Mouse (Mus musculus): ENCODE results near the gene Dpp7.

DNA sequence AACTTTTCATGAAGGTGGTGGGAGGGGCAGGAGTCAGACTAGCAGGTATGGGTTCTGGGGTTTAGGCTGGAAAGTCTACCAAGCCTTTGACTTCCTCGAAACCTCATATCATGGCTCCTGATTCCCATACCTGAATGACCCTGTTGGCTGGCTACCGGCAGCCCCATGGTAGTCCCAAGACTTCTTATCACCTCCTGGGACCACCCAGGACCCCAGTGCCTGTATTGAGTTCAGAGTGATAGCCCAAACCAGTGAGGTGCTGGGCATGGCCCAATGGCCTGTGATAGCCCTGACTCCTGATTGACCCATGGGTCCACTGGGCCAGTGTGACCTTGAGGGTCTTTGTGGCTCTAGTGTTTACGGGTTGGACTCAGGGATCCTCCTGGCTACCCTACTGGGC is 5.5 kb downstream of the Dpp7 start:
- TF ChIP-seq CTCF (IDR thresholded peaks at IDR 0.05; ENCODE audit: extremely low read depth, insufficient read length, insufficient replicate concordance, low read depth, low read length) (no peak), POLR2A (IDR thresholded peaks at IDR 0.05; ENCODE audit: low read depth, low read length) (no peak)
